Mouse (Mus musculus) myocyte (in vitro differentiated cells): ENCODE results near the gene Ercc4. TPM values are rescaled to one million over a fixed set of nuclear protein-coding genes. Genes with fewer than 3 reads are reported as not detected.

Source experiments
- H3K27me3 ChIP-seq: one replicate; pipeline ENCODE4 v1.6.1; 2011; ENCODE audit not compliant: control insufficient read depth, insufficient read depth, insufficient read length
- H3K36me3 ChIP-seq: one replicate; pipeline ENCODE4 v1.6.1; 2011; ENCODE audit not compliant: control insufficient read depth, insufficient read depth
- H3K4me2 ChIP-seq: one replicate; pipeline ENCODE4 v1.6.1; 2011; ENCODE audit warnings: low read depth, control low read depth
- H3K4me3 ChIP-seq: one replicate; pipeline ENCODE4 v1.5.1; 2011; ENCODE audit warnings: mild to moderate bottlenecking, control low read depth, moderate library complexity
- H3K79me2 ChIP-seq: one replicate; pipeline ENCODE4 v1.6.1; 2011; ENCODE audit not compliant: control insufficient read depth, insufficient read depth
- H3ac ChIP-seq: one replicate; pipeline ENCODE4 v1.6.1; 2011; ENCODE audit not compliant: control insufficient read depth, insufficient read length
- CEBPB ChIP-seq: IDR thresholded peaks from 2 replicates; pipeline ENCODE4 v1.6.1; 2011; ENCODE audit warnings: mild to moderate bottlenecking, moderate library complexity; ENCODE audit not compliant: poor library complexity, insufficient read depth, severe bottlenecking
- E2F4 ChIP-seq: IDR thresholded peaks from one replicate; pipeline ENCODE4 v1.6.1; 2011; ENCODE audit warnings: mild to moderate bottlenecking, control low read depth, moderate library complexity; ENCODE audit not compliant: insufficient read depth
- MAX ChIP-seq: IDR thresholded peaks from one replicate; pipeline ENCODE4 v1.6.1; 2011; ENCODE audit warnings: low read depth, mild to moderate bottlenecking, control low read depth
- MYOD1 ChIP-seq, 3 experiments: IDR thresholded peaks; one replicate each; pipeline ENCODE4 v1.6.1; 2011; ENCODE audit warnings: control low read depth in 2 of 3, low read depth in 2 of 3, mild to moderate bottlenecking in 2 of 3, moderate library complexity in 1 of 3; ENCODE audit not compliant: insufficient read length in 2 of 3, control insufficient read depth in 1 of 3
- MYOG ChIP-seq, 3 experiments: IDR thresholded peaks; one replicate each; pipeline ENCODE4 v1.6.1; 2011; ENCODE audit warnings: control low read depth in 2 of 3, low read depth in 2 of 3, mild to moderate bottlenecking in 2 of 3; ENCODE audit not compliant: insufficient read length in 2 of 3, control insufficient read depth in 1 of 3, insufficient read depth in 1 of 3
- POLR2A ChIP-seq: IDR thresholded peaks from one replicate; pipeline ENCODE4 v1.6.1; 2011; ENCODE audit warnings: low read depth, mild to moderate bottlenecking, control low read depth, moderate library complexity; ENCODE audit not compliant: insufficient read length
- POLR2AphosphoS2 ChIP-seq: IDR thresholded peaks from one replicate; pipeline ENCODE4 v1.6.1; 2011; ENCODE audit warnings: low read depth, control low read depth; ENCODE audit not compliant: insufficient read length
- REST ChIP-seq: IDR thresholded peaks from one replicate; pipeline ENCODE4 v1.6.1; 2011; ENCODE audit warnings: mild to moderate bottlenecking, control low read depth, moderate library complexity; ENCODE audit not compliant: insufficient read depth, insufficient read length
- SRF ChIP-seq: IDR thresholded peaks from one replicate; pipeline ENCODE4 v1.6.1; 2011; ENCODE audit warnings: low read depth; ENCODE audit not compliant: control insufficient read depth, insufficient read length
- TCF12 ChIP-seq: IDR thresholded peaks from one replicate; pipeline ENCODE4 v1.6.1; 2011; ENCODE audit warnings: mild to moderate bottlenecking, control low read depth; ENCODE audit not compliant: poor library complexity, insufficient read depth, severe bottlenecking
- TCF3 ChIP-seq: IDR thresholded peaks from one replicate; pipeline ENCODE4 v1.6.1; 2011; ENCODE audit warnings: low read depth, control low read depth; ENCODE audit not compliant: insufficient read length
- USF1 ChIP-seq: IDR thresholded peaks from one replicate; pipeline ENCODE4 v1.6.1; 2011; ENCODE audit warnings: low read depth, mild to moderate bottlenecking, control low read depth, moderate library complexity
- polyA plus RNA-seq: library from polyadenylated mRNA; unstranded; fragments of >200 nt; fragmentation: generic; extraction: Trizol; gene quantifications from one replicate; pipeline ENCODE4 v1.2.1, GENCODE M21; 2012; ENCODE audit warnings: missing spikeins

The Ercc4 gene
- polyA plus RNA-seq, 1 experiment: 6.1 TPM

GRCm38 (mm10) chr16:13127566-13127965, 18.1 kb downstream of the Ercc4 start:
- H3K27me3 ChIP-seq: no peaks in the 10 kb centered on the region
- TF ChIP-seq POLR2A (no peak), TCF3 (no peak), TCF12 (no peak), SRF (no peak), MAX (no peak), POLR2AphosphoS2 (no peak), E2F4 (no peak), USF1 (no peak), MYOD1 (IDR thresholded peaks at IDR 0.05; ENCODE audit: control insufficient read depth in 1 of 3, insufficient read length in 2 of 3, low read depth in 2 of 3) (no peak), CEBPB (no peak), REST (no peak), MYOG (IDR thresholded peaks at IDR 0.05; ENCODE audit: control insufficient read depth in 1 of 3, insufficient read depth in 1 of 3, insufficient read length in 2 of 3, low read depth in 2 of 3) (no peak)
- H3K79me2 ChIP-seq: no peaks in the 10 kb centered on the region
- H3K36me3 ChIP-seq: peaks cover 12% of the 10 kb centered on the region
- H3K4me3 ChIP-seq: no peak overlapping the region
- H3ac ChIP-seq: no peak overlapping the region
- H3K4me2 ChIP-seq: no peak overlapping the region

- Histone ChIP-seq H3K79me2 (no peaks in the 10 kb centered on the region), H3K27me3 (no peaks in the 10 kb centered on the region), H3K4me2 (no peak overlapping the region), H3K4me3 (no peak overlapping the region), H3K36me3 (peaks cover 12% of the 10 kb centered on the region), H3ac (no peak overlapping the region)
- TF ChIP-seq MAX (no peak), TCF12 (no peak), MYOD1 (IDR thresholded peaks at IDR 0.05; ENCODE audit: control insufficient read depth in 1 of 3, insufficient read length in 2 of 3, low read depth in 2 of 3) (no peak), SRF (no peak), CEBPB (no peak), REST (no peak), POLR2AphosphoS2 (no peak), USF1 (no peak), POLR2A (no peak), TCF3 (no peak), E2F4 (no peak), MYOG (IDR thresholded peaks at IDR 0.05; ENCODE audit: control insufficient read depth in 1 of 3, insufficient read depth in 1 of 3, insufficient read length in 2 of 3, low read depth in 2 of 3) (no peak)
These were observed 20.9 kb downstream of the Ercc4 start for GRCm38 (mm10) chr16:13130412-13130811.

GRCm38 (mm10) chr16:13141220-13141619, 31.7 kb downstream of the Ercc4 start:
- H3K4me2 ChIP-seq: no peak overlapping the region
- no peaks in the 10 kb centered on the region for H3K79me2 ChIP-seq
- H3K4me3 ChIP-seq: no peak overlapping the region
- H3ac ChIP-seq: no peak overlapping the region
- H3K36me3 ChIP-seq: no peaks in the 10 kb centered on the region
- no peaks in the 10 kb centered on the region for H3K27me3 ChIP-seq
- TF ChIP-seq USF1: no peak
- TF ChIP-seq TCF3: no peak
- no peak for TF ChIP-seq POLR2AphosphoS2
- no peak for TF ChIP-seq POLR2A
- TF ChIP-seq CEBPB: no peak
- TF ChIP-seq MYOG (IDR thresholded peaks at IDR 0.05; ENCODE audit: control insufficient read depth in 1 of 3, insufficient read depth in 1 of 3, insufficient read length in 2 of 3, low read depth in 2 of 3): no peak
- TF ChIP-seq E2F4: no peak
- TF ChIP-seq REST: no peak
- TF ChIP-seq MAX: no peak
- no peak for TF ChIP-seq TCF12
- no peak for TF ChIP-seq SRF
- TF ChIP-seq MYOD1 (IDR thresholded peaks at IDR 0.05; ENCODE audit: control insufficient read depth in 1 of 3, insufficient read length in 2 of 3, low read depth in 2 of 3): no peak

DNA sequence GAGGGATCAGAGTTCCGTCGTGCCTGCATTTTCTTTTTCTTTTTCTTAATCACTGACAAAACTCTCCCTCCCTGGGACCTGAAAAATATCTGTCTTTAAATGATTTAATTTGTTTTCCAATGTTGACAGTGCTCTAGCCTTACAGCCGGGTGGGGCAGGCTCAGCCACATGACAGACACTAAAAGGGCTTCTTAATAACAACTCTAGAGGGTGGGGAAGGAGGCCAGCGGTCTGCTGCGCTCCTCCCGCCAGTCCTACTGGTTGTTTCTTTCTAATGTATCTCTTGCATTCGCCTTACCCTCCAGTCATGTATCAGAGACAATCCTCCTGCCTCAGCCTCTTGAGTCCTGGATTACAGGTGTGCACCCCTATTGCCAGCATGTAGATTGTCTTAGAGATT, 34.4 kb downstream of the Ercc4 start:
- Histone ChIP-seq H3ac (no peak overlapping the region), H3K27me3 (no peaks in the 10 kb centered on the region), H3K4me3 (no peak overlapping the region), H3K36me3 (no peaks in the 10 kb centered on the region), H3K4me2 (no peak overlapping the region), H3K79me2 (no peaks in the 10 kb centered on the region)
- TF ChIP-seq POLR2A (no peak), MYOD1 (IDR thresholded peaks at IDR 0.05; ENCODE audit: control insufficient read depth in 1 of 3, insufficient read length in 2 of 3, low read depth in 2 of 3) (no peak), E2F4 (no peak), USF1 (no peak), REST (no peak), MAX (no peak), CEBPB (no peak), TCF12 (no peak), POLR2AphosphoS2 (no peak), TCF3 (no peak), SRF (no peak), MYOG (IDR thresholded peaks at IDR 0.05; ENCODE audit: control insufficient read depth in 1 of 3, insufficient read depth in 1 of 3, insufficient read length in 2 of 3, low read depth in 2 of 3) (no peak)

DNA sequence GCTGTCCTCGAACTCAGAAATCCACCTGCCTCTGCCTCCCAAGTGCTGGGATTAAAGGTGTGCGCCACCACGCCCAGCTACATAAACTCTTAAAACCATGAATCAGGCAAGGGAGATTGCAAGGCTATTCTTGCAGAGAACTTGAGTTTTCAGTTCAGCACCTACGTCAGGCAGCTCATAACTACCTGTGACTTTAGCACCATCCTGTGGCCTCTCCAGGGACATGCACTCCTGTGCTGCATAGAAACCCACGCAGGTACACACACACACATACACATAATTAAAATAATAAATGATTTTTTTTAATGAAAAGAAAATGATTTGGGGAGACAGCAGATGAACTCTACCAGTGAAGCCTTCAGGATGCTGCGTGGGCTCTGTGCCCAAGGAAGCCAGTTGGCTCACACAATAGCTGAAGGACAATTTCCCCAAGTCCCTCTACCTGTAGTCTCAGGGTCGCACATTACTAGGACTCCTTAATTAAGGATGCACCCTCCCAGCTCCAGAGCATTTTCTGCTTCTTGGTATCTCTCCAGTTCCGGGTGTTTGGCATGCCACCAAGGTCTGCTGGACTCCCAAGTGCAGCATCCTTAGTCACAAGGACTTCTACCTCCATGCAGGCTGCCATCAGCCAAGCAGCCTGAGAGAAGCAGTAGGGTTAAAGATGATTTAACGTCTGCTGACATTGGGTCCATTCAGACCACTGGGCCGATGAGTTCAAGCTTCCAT, 35.4 kb downstream of the Ercc4 start:
- Histone ChIP-seq H3K36me3 (no peaks in the 10 kb centered on the region), H3K27me3 (no peaks in the 10 kb centered on the region), H3ac (no peak overlapping the region), H3K4me3 (no peak overlapping the region), H3K4me2 (no peak overlapping the region), H3K79me2 (no peaks in the 10 kb centered on the region)
- TF ChIP-seq MYOD1 (IDR thresholded peaks at IDR 0.05; ENCODE audit: control insufficient read depth in 1 of 3, insufficient read length in 2 of 3, low read depth in 2 of 3) (no peak), CEBPB (no peak), POLR2A (no peak), REST (no peak), USF1 (no peak), MAX (no peak), SRF (no peak), TCF12 (no peak), POLR2AphosphoS2 (no peak), TCF3 (no peak), E2F4 (no peak), MYOG (IDR thresholded peaks at IDR 0.05; ENCODE audit: control insufficient read depth in 1 of 3, insufficient read depth in 1 of 3, insufficient read length in 2 of 3, low read depth in 2 of 3) (no peak)
